Mouse (Mus musculus): ENCODE data around the gene Canx. TPM values are rescaled to one million over a fixed set of nuclear protein-coding genes. Genes with fewer than 3 reads are reported as not detected.
"Not testable (repeated sequence)": the region's sequence is repeated elsewhere in the genome, so short reads cannot be mapped to it uniquely, and the experiment has no call there.

Canx gene
- polyA plus RNA-seq, 1 experiment: 759 TPM

DNA sequence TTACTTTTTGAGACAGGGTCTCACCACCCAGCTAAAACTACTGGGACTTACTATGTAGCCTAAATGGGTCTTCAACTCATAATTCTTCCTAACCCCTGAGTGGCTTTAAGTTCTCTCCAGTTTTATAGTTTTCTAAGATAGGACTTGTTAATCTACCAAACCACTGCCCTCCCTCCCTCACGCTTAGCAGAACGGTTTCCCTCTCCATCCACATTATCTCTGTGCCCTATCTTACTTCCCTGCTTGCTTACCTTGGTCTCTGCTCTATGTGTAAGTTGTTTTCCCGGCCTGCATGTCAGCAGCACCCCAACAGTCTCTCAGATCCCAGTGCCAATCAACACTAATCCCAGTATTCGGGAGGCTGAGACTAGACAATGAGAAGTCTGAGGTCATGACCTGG, 11.4 kb upstream of the Canx start:
- Histone ChIP-seq H3K4me1 (ENCODE audit: control insufficient read depth, insufficient read depth, low read length) (no peaks in the 10 kb centered on the region; the same call in 1 of the 2 replicates), H3K4me3 (ENCODE audit: insufficient read depth, low read length) (no peak overlapping the region), H3K27ac (ENCODE audit: insufficient read depth, low read length) (no peak overlapping the region)
- TF ChIP-seq POLR2A (IDR thresholded peaks at IDR 0.05; ENCODE audit: low read depth, low read length) (no peak), CTCF (IDR thresholded peaks at IDR 0.05; ENCODE audit: borderline replicate concordance, insufficient read depth, low read length) (no peak)

DNA sequence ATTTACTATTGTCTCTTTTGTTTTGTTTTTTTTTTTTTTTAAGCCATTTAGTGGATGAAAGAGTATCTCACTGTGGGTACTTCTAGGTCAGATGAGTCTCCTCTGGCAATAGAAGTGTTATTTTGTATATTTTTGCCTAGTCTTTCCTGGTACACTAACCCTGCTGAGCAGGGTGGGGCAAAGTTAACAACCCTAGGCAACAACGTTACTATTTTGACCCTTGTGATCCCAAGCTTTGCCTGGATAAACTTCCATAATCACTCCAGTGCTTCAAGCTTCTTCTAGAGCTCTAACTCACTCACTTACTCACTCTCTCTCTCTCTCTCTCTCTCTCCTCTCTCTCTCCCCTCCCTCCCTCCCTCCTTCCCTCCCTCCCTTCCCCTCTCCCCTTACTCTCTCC, 10.7 kb upstream of the Canx start:
- Histone ChIP-seq H3K4me3 (ENCODE audit: insufficient read depth, low read length) (no peak overlapping the region), H3K4me1 (ENCODE audit: control insufficient read depth, insufficient read depth, low read length) (no peaks in the 10 kb centered on the region; the same call in 1 of the 2 replicates)
- TF ChIP-seq CTCF (IDR thresholded peaks at IDR 0.05; ENCODE audit: borderline replicate concordance, insufficient read depth, low read length) (no peak), POLR2A (IDR thresholded peaks at IDR 0.05; ENCODE audit: low read depth, low read length) (no peak)

DNA sequence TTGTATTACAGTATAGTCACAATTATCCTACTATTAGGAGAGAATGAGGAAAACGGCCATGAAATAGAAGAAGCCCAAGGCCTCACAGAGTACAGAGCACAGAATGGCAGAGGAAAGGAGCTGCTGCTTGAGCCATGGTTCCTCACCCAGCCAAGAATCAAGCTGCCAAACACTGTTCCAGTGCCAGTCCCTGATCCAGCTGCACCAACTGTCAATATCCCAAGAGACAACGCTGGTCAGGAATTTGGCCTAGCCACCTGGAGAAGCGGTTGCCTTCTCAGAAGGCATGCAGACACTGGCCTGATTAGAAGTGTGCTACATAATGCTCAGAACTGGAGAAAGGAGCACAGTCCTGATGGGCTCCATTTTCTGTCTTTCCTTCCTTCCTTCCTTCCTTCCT, 7.7 kb upstream of the Canx start:
- Histone ChIP-seq H3K4me1 (ENCODE audit: control insufficient read depth, insufficient read depth, low read length) (no peaks in the 10 kb centered on the region; the same call in 1 of the 2 replicates), H3K4me3 (ENCODE audit: insufficient read depth, low read length) (no peak overlapping the region), H3K27ac (ENCODE audit: insufficient read depth, low read length) (no peak overlapping the region)
- TF ChIP-seq CTCF (IDR thresholded peaks at IDR 0.05; ENCODE audit: borderline replicate concordance, insufficient read depth, low read length) (no peak), POLR2A (IDR thresholded peaks at IDR 0.05; ENCODE audit: low read depth, low read length) (no peak)

More for the DNA sequence above, 10.7 kb upstream of the Canx start:
- no peak overlapping the region for H3K27ac ChIP-seq (ENCODE audit: insufficient read depth, low read length)

DNA sequence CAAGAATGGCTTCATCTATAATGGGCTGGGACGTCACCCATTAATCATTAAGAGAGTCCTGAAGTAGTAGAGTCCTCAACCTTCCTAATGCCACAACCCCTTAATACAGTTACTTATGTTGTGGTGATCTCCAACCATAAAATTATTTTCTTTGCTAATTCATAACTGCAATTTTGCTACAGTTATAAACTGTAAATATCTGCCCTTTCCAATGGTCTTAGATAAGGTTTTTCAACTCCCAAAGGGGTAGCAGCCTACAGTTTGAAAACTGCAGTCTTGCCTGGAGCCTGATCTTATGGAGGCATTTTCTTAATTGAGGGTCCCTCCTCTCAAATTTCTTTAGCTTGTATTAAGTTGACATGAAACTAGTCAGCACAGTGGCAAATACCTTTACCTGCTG, 3.9 kb upstream of the Canx start:
- Histone ChIP-seq H3K27ac (ENCODE audit: insufficient read depth, low read length) (no peak overlapping the region), H3K4me3 (ENCODE audit: insufficient read depth, low read length) (no peak overlapping the region), H3K4me1 (ENCODE audit: control insufficient read depth, insufficient read depth, low read length) (no peaks in the 10 kb centered on the region; the same call in 1 of the 2 replicates)
- TF ChIP-seq CTCF (IDR thresholded peaks at IDR 0.05; ENCODE audit: borderline replicate concordance, insufficient read depth, low read length): no peak
- TF ChIP-seq POLR2A (IDR thresholded peaks at IDR 0.05; ENCODE audit: low read depth, low read length): no peak

DNA sequence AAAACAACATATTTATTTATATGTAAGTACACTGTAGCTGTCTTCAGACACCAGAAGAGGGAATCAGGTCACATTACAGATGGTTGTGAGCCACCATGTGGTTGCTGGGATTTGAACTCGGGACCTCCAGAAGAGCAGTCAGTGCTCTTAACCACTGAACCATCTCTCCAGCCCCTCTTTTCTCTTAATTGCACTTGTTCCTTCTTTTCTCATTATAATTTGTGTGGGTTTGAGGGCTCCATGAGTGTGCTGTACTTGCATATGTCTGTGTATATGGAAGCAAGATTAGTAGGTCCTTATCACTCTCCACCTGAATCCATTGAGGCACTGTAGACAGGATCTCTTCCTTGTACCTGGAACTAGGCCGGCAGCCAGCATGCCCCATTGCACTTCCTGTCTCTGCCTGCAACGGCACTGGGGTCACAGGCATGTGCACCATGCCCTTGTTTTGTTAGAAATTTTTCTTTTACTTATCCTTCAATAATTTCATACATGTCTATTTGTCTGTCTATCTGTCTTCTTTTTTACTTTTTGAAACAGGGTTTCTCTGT, 2.7 kb upstream of the Canx start:
- Histone ChIP-seq H3K4me1 (ENCODE audit: control insufficient read depth, insufficient read depth, low read length) (no peaks in the 10 kb centered on the region; the same call in 1 of the 2 replicates), H3K4me3 (ENCODE audit: insufficient read depth, low read length) (no peak overlapping the region), H3K27ac (ENCODE audit: insufficient read depth, low read length) (no peak overlapping the region)
- no peak for TF ChIP-seq POLR2A (IDR thresholded peaks at IDR 0.05; ENCODE audit: low read depth, low read length)
- TF ChIP-seq CTCF (IDR thresholded peaks at IDR 0.05; ENCODE audit: borderline replicate concordance, insufficient read depth, low read length): no peak

DNA sequence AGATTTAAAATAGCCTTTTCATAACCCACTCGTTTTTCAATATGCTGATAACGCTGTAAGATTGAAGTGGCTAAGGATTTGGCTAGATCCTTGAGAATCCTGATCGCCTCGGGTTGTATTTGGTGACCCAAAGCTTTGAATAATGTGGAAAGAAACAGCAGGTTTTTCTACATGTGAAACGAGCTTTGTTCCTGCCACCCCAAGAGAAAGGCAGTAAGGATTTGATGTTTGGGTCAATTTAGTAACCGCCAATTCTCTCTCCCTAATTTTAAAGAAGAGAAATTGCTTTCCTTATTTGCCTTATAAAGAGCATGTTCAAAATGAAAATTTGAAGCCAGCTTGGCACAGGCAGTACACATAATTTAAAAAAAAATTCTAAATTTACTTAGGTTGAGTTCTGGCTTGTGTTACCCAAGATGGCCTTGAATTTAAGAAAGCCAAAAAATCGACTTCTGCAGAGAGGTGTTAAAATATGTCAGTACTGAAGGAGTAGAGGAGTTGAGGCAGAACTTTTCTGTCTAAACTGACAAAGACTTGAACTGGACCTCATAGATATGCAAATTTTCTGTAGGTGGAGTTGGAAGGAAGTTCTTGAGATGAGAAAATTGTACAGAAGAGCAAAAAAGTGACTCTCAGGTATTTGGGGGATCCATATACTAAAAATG, 961 bp upstream of the Canx start:
- Histone ChIP-seq H3K4me1 (ENCODE audit: control insufficient read depth, insufficient read depth, low read length) (no peaks in the 10 kb centered on the region; the same call in 1 of the 2 replicates), H3K4me3 (ENCODE audit: insufficient read depth, low read length) (peak overlapping the region; percentile 59), H3K27ac (ENCODE audit: insufficient read depth, low read length) (peak overlapping the region; percentile 59)
- no peak for TF ChIP-seq POLR2A (IDR thresholded peaks at IDR 0.05; ENCODE audit: low read depth, low read length)
- TF ChIP-seq CTCF (IDR thresholded peaks at IDR 0.05; ENCODE audit: borderline replicate concordance, insufficient read depth, low read length): no peak

DNA sequence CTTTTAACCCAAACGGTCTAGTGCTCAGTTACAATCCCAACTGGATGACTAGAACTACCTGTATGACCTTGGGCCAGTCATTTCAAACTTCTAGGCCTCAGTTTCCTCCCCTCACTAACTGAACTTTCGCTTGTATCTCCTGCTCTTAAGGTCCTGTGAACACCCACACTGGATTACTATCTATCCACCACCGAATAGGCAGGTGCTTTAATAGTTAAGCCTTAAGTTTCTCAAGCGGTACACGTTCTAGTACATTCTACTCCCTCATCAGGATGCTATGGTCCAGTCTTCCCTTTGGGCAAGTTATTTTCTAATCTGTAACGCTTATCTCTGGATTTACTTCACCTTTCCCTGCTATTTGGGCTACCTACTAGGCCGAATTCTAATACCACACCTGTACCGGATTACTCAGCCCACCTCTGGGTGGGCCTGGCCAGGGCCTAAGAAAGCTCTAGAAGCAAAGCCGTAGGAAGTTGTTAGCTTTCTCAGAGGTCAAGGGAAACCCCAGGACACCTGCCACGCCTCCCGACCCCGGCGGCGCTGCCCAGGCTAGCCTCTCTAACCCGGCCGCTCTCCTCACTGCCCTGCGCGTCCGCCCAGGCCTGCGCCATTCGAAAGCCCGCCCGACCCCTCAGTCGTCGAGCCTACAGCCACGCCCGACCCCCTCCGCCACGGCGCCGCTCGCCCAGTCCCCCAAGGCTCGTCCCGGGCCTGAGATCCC, 562 bp downstream of the Canx start:
- H3K4me1 ChIP-seq (ENCODE audit: control insufficient read depth, insufficient read depth, low read length): peaks cover 2% of the 10 kb centered on the region
- H3K4me3 ChIP-seq (ENCODE audit: insufficient read depth, low read length): peak overlapping the region; percentile 100
- peak overlapping the region; percentile 17; the same call in 1 of the 2 replicates for H3K27ac ChIP-seq (ENCODE audit: insufficient read depth, low read length)
- TF ChIP-seq POLR2A (IDR thresholded peaks at IDR 0.05; ENCODE audit: low read depth, low read length): no peak
- TF ChIP-seq CTCF (IDR thresholded peaks at IDR 0.05; ENCODE audit: borderline replicate concordance, insufficient read depth, low read length): no peak

DNA sequence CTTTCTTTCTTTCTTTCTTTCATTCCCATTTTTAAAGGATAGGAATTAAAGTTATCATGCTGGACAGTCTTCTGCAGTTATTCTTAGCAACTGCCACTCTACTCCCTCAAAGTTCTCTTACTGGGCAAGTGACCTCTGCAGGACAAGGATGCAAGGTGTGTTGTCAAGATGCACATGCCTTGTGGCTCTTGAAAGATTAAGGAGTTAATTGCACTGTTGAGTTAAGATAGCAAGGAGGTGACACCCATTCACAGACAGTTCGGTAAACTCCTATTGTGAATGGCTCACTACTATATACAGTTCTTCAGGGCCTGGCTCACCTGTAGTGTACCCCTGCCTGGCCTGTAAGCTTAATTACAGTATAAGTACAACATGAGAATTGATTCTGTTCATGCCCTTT, 1.6 kb downstream of the Canx start:
- no peak overlapping the region for H3K27ac ChIP-seq (ENCODE audit: insufficient read depth, low read length)
- H3K4me3 ChIP-seq (ENCODE audit: insufficient read depth, low read length): peak overlapping the region; percentile 100
- no peak; the same call in 1 of the 2 replicates for TF ChIP-seq POLR2A (IDR thresholded peaks at IDR 0.05; ENCODE audit: low read depth, low read length)
- no peak for TF ChIP-seq CTCF (IDR thresholded peaks at IDR 0.05; ENCODE audit: borderline replicate concordance, insufficient read depth, low read length)
- peaks cover 2% of the 10 kb centered on the region for H3K4me1 ChIP-seq (ENCODE audit: control insufficient read depth, insufficient read depth, low read length)

DNA sequence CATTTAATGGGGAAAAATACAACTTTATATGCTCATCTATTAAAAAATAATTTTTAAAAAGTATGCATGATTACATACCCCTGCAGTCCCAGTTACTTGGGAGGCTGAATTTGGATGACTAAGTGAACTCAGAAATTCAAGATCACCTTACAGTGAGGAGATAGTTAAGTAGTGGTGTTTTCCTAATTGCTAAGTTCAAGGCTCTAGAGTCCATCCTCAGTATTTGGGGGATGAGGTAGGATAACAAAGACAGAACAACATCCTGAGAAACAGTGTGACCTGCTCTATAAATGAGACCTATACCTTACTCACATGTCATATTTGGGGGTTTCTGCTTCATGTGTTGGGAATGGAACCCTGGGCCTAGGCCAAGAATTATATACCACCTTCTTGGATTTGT, 3.1 kb downstream of the Canx start:
- Histone ChIP-seq H3K4me1 (ENCODE audit: control insufficient read depth, insufficient read depth, low read length) (peaks cover 2% of the 10 kb centered on the region), H3K4me3 (ENCODE audit: insufficient read depth, low read length) (no peak overlapping the region; the same call in 1 of the 2 replicates), H3K27ac (ENCODE audit: insufficient read depth, low read length) (no peak overlapping the region)
- TF ChIP-seq POLR2A (IDR thresholded peaks at IDR 0.05; ENCODE audit: low read depth, low read length) (no peak), CTCF (IDR thresholded peaks at IDR 0.05; ENCODE audit: borderline replicate concordance, insufficient read depth, low read length) (no peak)

DNA sequence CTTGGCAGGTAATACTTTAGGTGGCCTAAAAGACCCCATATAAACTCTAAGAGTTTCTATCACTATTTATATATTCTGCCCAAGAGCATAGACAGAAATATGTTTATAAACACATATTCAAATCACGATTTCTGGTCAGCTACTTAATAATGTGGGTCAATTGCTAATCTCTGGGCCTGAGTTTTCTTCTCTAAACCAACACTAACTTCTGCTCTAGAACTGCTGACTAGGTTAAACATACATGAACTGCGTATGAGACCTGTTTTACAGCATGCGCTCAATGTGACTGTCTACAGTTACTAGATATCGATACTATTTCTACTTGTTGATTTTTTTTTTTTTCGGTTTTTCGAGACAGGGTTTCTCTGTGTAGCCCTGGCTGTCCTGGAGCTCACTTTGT, 4.2 kb downstream of the Canx start:
- Histone ChIP-seq H3K4me3 (ENCODE audit: insufficient read depth, low read length) (no peak overlapping the region), H3K4me1 (ENCODE audit: control insufficient read depth, insufficient read depth, low read length) (peaks cover 2% of the 10 kb centered on the region), H3K27ac (ENCODE audit: insufficient read depth, low read length) (no peak overlapping the region)
- no peak for TF ChIP-seq POLR2A (IDR thresholded peaks at IDR 0.05; ENCODE audit: low read depth, low read length)
- TF ChIP-seq CTCF (IDR thresholded peaks at IDR 0.05; ENCODE audit: borderline replicate concordance, insufficient read depth, low read length): no peak

DNA sequence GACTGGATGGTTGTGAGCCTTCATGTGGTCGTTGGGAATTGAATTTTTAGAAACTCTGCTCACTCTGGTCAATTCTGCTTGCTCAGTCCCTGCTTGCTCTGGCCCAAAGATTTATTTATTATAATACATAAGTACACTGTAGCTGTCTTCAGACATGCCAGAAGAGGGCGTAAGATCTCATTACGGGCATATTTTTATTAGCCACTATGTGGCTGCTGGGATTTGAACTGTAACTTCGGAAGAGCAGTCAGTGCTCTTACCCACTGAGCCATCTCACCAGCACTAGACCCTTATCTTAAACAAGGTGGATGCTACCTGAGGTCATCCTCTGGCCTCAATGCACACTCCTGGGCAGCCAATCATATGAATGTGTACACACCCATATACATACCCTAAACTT, 6.1 kb downstream of the Canx start:
- H3K4me3 ChIP-seq (ENCODE audit: insufficient read depth, low read length); H3K27ac ChIP-seq (ENCODE audit: insufficient read depth, low read length); H3K4me1 ChIP-seq (ENCODE audit: control insufficient read depth, insufficient read depth, low read length): not testable (repeated sequence)

Data from embryonic fibroblast, embryonic 13.5 days (primary cell).